Mouse (Mus musculus) stomach, postnatal 0 days (tissue): ENCODE data around the gene Pin1.

Experiments used
- CTCF ChIP-seq: IDR thresholded peaks from 2 replicates; pipeline ENCODE4 v1.5.1; 2016; ENCODE audit warnings: antibody characterized with exemption, low read depth, mild to moderate bottlenecking, moderate library complexity
- EP300 ChIP-seq: optimal IDR thresholded peaks from 2 replicates; pipeline ENCODE3; 2016; ENCODE audit warnings: antibody characterized with exemption

- no peak for TF ChIP-seq CTCF
- no peak for TF ChIP-seq EP300
Observed at GRCm38 (mm10) chr9:20666510-20667034, 14.7 kb downstream of the Pin1 start.
